Mouse (Mus musculus): ENCODE data around the gene Pla2g4d. TPM values are rescaled to one million over a fixed set of nuclear protein-coding genes. Genes with fewer than 3 reads are reported as not detected.

Pla2g4d gene
- total RNA-seq (2021): under 1 TPM in 1 of 2 experiments, not detected in 1; 0.15 TPM
- long read RNA-seq, experiment 1: 0 reads
- long read RNA-seq, experiment 2: 0 reads

DNA sequence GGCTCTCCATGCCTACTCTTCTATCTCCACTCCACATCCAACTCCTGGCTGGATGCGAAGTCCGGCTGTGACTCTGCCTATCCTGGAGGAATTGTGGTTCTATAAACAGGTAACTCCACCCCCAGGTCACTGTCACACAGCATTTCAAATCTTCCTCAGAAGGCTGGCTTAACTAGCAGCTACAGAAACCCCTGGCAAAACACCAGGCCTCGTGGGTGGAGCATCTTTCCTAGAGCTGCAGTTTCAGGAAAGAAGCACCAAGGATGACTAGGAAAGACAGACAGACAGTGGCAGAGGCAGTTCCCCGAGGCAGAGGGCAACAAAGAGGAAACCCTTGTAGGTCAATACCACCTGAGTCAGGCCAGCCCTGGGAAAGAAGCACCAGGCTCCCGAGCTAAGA, at the start of gene Pla2g4d:
Gene Pla2g4d, minus strand, starts transcription at position 203 of the 400 bp plus-strand sequence.
- intact Hi-C loops (cut with DNase I): no loop called here
- DNase-seq (ENCODE audit: low spot score in 2 of 2): peak; percentile 26 to 55

DNA sequence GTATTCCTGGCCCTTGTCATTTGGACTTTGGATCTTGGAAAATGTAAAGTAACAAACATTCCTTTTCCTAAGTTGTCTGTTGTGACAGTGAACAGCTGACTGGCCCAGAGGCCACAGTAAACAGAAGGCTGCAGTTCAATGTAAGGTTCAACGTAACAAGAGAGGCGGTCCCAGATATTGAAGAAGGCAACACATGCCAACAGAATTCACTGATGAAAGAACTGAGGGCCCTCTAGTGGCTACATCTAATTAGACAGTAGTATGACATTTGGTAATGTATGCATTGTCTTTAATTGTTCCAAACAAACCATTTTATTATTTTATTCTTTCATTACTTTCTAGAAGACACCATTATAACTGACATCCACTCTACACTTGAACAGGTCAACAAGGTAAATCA, 48.9 kb upstream of the Pla2g4d start:
- DNase-seq (ENCODE audit: low spot score in 2 of 2): peak in 1 of 2 experiments; percentile 35
- intact Hi-C loops (cut with DNase I): no loop called here

DNA sequence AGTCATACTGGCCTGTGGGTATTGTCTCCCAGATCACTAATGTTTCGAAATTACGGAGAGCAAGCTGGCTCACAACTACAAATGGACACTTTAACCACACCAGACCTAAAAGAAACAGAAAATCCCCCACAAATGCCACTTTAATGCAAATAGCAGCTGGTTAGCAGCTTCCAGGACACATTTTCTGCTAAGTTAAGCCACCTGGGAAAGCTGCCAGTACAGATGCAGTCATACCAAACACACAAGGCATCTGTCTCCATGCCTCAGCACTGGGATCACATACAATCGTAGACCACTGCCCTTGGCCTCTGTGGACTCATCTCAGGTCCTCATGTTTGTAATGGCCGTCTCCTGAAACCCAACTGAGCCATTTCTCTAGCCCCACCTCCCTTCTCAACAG, 42.6 kb upstream of the Pla2g4d start:
- peak; percentile 45 to 75 for DNase-seq (ENCODE audit: low spot score in 2 of 2)
- intact Hi-C loops (cut with DNase I): no loop called here

GRCm38 (mm10) chr2:120315077-120315476, 26.1 kb upstream of the Pla2g4d start:
- intact Hi-C loops (cut with DNase I): no loop called here
- DNase-seq (ENCODE audit: low spot score in 2 of 2): no peak

- intact Hi-C loops (cut with DNase I): no loop called here
- DNase-seq (ENCODE audit: low spot score in 2 of 2): no peak
These were observed 25.5 kb upstream of the Pla2g4d start for GRCm38 (mm10) chr2:120314487-120314886.

DNA sequence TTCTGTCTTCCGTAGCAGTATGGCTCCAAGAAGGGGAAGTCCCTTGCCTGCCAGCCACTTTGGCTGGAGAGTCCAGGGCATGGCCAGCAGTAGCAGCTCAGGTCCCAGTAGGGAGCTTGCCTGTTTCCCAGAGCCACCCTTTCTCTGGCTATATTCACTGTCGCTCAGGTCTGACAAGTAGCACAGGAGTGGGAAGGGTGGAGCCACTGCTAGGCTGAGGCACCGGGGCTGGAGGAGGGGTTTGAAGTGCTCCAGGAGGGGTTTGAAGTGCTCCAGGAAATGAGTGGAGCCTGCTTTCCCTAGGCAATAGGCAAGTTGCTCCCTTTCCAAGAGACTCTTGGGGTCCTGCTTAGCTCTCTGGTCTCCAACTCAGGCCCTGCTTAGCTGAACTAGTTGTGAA, 25.0 kb upstream of the Pla2g4d start, which contains the start of gene Pla2g4f:
Gene Pla2g4f, minus strand, starts transcription at position 190 of the 400 bp plus-strand sequence.
- no peak for DNase-seq (ENCODE audit: low spot score in 2 of 2)

GRCm38 (mm10) chr2:120312276-120312825, 23.4 kb upstream of the Pla2g4d start:
- intact Hi-C loops (cut with DNase I): no loop called here
- no peak for DNase-seq (ENCODE audit: low spot score in 2 of 2)

More for the DNA sequence above, 25.0 kb upstream of the Pla2g4d start, which contains the start of gene Pla2g4f:
- intact Hi-C loops (cut with DNase I): no loop called here

DNA sequence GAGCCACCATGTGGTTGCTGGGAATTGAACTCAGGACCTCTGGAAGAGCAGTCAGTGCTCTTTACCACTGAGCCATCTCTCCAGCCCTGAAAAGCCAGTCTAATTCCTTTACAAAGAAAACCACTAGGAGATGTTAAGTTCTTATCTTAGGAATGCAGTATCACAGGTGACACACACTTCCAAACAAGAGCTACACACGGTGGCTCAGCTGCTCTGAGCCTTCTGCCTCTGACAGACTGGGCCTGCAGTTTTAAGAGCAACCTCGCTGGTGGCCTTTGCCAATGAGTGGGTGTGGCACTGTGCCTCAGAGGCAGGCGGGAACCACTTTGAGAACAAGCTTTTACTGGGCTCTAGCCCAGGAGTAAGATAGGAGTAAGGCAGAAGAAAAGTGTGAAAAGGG, 15.1 kb upstream of the Pla2g4d start:
- DNase-seq (ENCODE audit: low spot score in 2 of 2): no peak
- intact Hi-C loops (cut with DNase I): no loop called here

DNA sequence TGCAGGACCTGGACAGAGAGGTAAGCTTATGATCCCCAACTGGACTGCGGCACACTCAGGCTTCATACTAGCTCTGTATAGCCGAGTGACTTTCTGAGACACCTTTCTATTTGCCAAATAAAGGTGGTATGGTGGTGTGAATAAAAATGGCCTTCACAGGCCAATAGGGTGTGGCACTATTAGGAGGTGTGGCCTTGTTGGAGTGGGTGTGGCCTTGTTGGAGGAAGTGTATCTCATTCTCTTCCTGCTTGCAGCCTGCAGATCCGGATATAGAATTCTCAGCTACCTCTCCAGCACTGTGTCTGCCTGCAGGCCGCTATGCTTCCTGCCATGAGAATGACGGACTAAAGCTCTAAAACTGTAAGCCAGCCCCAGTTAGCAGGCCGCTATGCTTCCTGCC, 12.1 kb upstream of the Pla2g4d start:
- DNase-seq (ENCODE audit: low spot score in 2 of 2): no peak
- intact Hi-C loops (cut with DNase I): no loop called here

GRCm38 (mm10) chr2:120299866-120300265, 10.9 kb upstream of the Pla2g4d start:
- intact Hi-C loops (cut with DNase I): no loop called here
- peak in 1 of 2 experiments; percentile 42 for DNase-seq (ENCODE audit: low spot score in 2 of 2)

DNA sequence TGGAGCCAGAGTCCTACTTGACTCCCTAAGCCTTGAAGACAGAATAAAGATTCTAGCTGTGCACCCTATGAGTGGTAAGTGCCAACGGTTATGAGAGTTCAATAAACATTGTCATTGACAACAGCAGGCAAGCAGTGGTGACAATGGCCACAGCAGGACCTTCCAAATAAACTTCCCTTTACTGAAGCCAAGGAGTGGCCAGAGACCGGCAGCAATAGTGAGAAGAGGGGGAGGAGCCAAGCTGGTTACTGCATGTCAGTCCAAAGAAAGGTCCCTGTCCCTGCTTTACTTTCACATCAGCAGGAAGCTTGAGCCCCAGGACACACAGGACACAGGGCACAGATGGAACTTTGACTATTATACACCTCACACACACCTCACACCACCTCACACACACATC, 7.2 kb upstream of the Pla2g4d start:
- no peak for DNase-seq (ENCODE audit: low spot score in 2 of 2)
- intact Hi-C loops (cut with DNase I): no loop called here

- DNase-seq (ENCODE audit: low spot score in 2 of 2): no peak
- intact Hi-C loops (cut with DNase I): no loop called here
These were observed 2.6 kb upstream of the Pla2g4d start for GRCm38 (mm10) chr2:120291471-120292078.

DNA sequence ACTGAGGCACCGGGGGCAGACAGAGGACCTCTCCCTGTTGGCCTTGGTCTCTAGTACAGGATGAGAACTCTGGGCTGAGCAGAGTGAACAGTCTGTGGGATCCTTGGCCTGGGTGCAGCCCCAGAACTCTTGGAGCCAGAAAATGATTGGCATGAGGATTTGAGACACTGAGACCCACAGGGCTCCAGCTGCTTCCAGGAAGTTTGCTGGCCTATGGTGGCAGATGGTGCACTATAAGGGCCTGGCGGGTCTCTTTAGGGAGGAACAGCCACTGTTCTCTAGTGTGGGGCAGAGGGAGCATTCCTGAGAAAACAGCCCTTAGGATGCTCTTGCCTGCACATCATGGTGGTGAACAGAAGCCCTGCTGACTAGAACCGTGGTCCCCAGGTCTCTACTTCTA, 596 bp downstream of the Pla2g4d start:
- intact Hi-C loops (cut with DNase I): no loop called here
- no peak for DNase-seq (ENCODE audit: low spot score in 2 of 2)

DNA sequence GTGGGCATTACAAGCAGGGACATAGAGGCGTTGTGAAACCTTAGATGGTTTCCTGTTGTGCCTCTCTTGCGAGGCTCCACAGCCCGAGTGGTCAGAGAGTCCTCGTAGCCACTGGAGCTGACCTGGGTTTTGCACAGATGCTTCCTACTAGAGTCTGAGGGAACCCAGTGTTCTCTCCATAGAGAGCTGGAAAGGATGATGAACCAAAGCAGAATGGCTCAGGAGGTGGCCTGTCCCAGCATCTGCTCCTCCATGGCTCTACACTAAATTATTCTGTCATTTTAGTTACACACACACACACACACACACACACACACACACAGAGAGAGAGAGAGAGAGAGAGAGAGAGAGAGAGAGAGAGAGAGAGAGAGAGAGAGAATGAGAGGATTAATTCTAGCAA, 3.4 kb downstream of the Pla2g4d start:
- DNase-seq (ENCODE audit: low spot score in 2 of 2): no peak
- intact Hi-C loops (cut with DNase I): no loop called here

DNA sequence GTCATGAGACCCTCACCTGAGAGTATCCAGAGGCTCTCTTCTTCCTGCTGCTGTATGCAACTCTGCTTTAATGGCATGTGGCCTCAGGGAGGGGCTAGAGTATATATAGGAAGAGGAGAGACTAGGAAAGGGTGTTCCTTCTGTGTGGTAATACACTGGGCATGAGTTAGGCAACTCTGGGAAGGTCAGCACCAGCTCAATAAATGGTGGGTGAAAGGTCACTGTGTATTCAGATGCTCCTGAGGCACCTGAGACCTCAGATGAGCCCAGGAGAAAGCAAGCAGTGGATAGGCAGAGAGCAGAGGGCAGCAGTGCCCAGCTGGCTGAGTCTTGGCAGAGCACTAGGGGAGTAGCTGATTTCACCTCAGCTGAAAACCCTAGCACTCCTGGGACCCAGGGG, 4.3 kb downstream of the Pla2g4d start:
- no peak for DNase-seq (ENCODE audit: low spot score in 2 of 2)
- intact Hi-C loops (cut with DNase I): loop anchor here (5.0 kb wide), 2 partner anchors 112 to 202 kb away; no protein-coding TSS in a partner anchor

DNA sequence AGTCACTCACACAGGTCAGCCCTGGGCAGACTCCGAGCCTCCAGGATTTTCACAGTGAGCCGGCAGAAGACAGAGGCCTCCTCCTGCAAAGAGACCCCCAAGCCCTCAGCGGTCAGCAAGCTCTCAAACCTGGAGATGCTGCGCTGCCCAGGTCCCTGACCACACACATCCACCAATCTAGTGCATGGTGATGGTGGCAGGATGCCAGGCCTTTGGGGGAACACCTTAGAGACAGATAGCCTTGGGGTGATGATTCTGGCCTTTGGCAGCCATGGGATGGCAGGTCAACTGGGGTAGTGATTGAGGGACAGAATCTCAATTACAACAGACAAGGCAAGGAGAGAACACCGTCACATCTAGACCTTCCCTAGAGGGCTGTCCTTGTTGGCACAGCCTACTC, 4.9 kb downstream of the Pla2g4d start:
- DNase-seq (ENCODE audit: low spot score in 2 of 2): no peak
- intact Hi-C loops (cut with DNase I): loop anchor here (5.0 kb wide), 2 partner anchors 112 to 202 kb away; no protein-coding TSS in a partner anchor

GRCm38 (mm10) chr2:120283550-120283949, 5.4 kb downstream of the Pla2g4d start:
- intact Hi-C loops (cut with DNase I): loop anchor here (5.0 kb wide), 2 partner anchors 111 to 201 kb away; no protein-coding TSS in a partner anchor
- DNase-seq (ENCODE audit: low spot score in 2 of 2): no peak

GRCm38 (mm10) chr2:120281221-120281620, 7.8 kb downstream of the Pla2g4d start:
- intact Hi-C loops (cut with DNase I): loop anchor here (5.0 kb wide), 2 partner anchors 109 to 199 kb away; no protein-coding TSS in a partner anchor

GRCm38 (mm10) chr2:120279961-120280360, 9.0 kb downstream of the Pla2g4d start:
- intact Hi-C loops (cut with DNase I): loop anchor here (5.0 kb wide), 2 partner anchors 108 to 198 kb away; no protein-coding TSS in a partner anchor
- peak; percentile 57 to 74 for DNase-seq (ENCODE audit: low spot score in 2 of 2)

More at GRCm38 (mm10) chr2:120281221-120281620, 7.8 kb downstream of the Pla2g4d start:
- DNase-seq (ENCODE audit: low spot score in 2 of 2): no peak

GRCm38 (mm10) chr2:120276951-120277350, 12.0 kb downstream of the Pla2g4d start:
- DNase-seq (ENCODE audit: low spot score in 2 of 2): no peak
- intact Hi-C loops (cut with DNase I): no loop called here

GRCm38 (mm10) chr2:120268635-120269034, 20.4 kb downstream of the Pla2g4d start:
- intact Hi-C loops (cut with DNase I): loop anchor here (5.0 kb wide), 1 partner anchor 96 kb away; no protein-coding TSS in a partner anchor
- peak in 1 of 2 experiments; percentile 34 for DNase-seq (ENCODE audit: low spot score in 2 of 2)

Measured in left cerebral cortex, postnatal 14 days (tissue).